ENCODE assay signal across 17 mouse cellular contexts in the genomic region with DNA sequence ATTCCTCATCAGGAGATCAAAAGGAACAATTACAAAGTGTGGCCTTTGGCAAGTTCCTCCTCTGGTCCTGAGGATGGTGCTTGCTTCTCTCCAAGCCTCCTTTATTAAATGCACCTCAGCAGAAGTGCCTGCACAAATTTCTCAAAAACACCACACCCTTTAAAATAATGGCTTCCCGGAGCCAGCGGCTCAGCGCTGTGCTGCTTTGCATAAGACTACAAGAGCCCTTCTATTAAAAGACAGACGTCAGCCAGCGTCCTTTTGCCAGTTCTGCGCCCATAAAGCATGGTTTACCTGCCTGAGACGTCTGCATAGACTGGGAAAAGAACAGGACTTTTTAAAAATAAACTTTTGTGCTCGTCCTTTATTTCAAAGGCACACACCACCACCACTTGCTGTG. TPM values are rescaled to one million over a fixed set of nuclear protein-coding genes. Genes with fewer than 3 reads are reported as not detected.
"Had no signal": no experiment of that assay in that cellular context is flagged by ENCODE, and none has a peak within 500 bp of the region (broad histone marks: within the 10 kb centered on the region; RNA-seq: fewer than 3 reads in every experiment).

No protein-coding gene starts in this region.

- H3K4me2 ChIP-seq: liver, embryonic 15.5 days; midbrain, embryonic 11.5 days had no signal

- H3K36me3 ChIP-seq: liver, embryonic 15.5 days had no signal

- DNase-seq: kidney, adult 8-10 months; kidney, postnatal 25 days; left cerebral cortex, postnatal 4 days; liver; lung, adult 2 months; lung, postnatal 10 days; right cerebral cortex, postnatal 14 days; thymus, postnatal 4 days had no signal

- H3K9me3 ChIP-seq: liver, embryonic 15.5 days; megakaryocyte, embryonic 14.5 days had no signal

- H3K4me1 ChIP-seq: megakaryocyte, embryonic 14.5 days had no signal

- ATAC-seq: intestine, postnatal 0 days; midbrain, embryonic 16.5 days had no signal

- H3K27me3 ChIP-seq: liver, embryonic 15.5 days; megakaryocyte, embryonic 14.5 days had no signal

- H3K27ac ChIP-seq: liver, embryonic 15.5 days; macrophage had no signal

- H3K4me3 ChIP-seq: liver, embryonic 15.5 days; megakaryocyte, embryonic 14.5 days had no signal

- H3K9ac ChIP-seq: liver, embryonic 15.5 days had no signal

RNA-seq across cellular contexts. Expression of a gene that starts 49.1 kb away (rescaled TPM):
- polyA plus RNA-seq: intestine, postnatal 0 days; lung, adult 2 months; macrophage; midbrain, embryonic 11.5 days; midbrain, embryonic 16.5 days; neural tube, embryonic 14.5 days; small intestine, adult 2 months; stomach, embryonic 16.5 days had no signal

RNA-seq across cellular contexts. Expression of a gene that starts 55.1 kb away (rescaled TPM):
- polyA plus RNA-seq: intestine, postnatal 0 days; lung, adult 2 months; macrophage; midbrain, embryonic 16.5 days; neural tube, embryonic 14.5 days had no signal
